Mouse (Mus musculus) embryonic fibroblast, embryonic 13.5 days (primary cell): ENCODE results near the gene Cacna1e. TPM values are rescaled to one million over a fixed set of nuclear protein-coding genes. Genes with fewer than 3 reads are reported as not detected.

Source experiments
- H3K27ac ChIP-seq: 2 replicates; pipeline ENCODE4 v1.5.1; 2012; ENCODE audit warnings: low read length, control low read depth, inconsistent platforms; ENCODE audit not compliant: insufficient read depth
- H3K4me1 ChIP-seq: 2 replicates; pipeline ENCODE4 v1.6.1; 2011; ENCODE audit warnings: low read length; ENCODE audit not compliant: control insufficient read depth, insufficient read depth
- H3K4me3 ChIP-seq: 2 replicates; pipeline ENCODE4 v1.5.1; 2011; ENCODE audit warnings: mild to moderate bottlenecking, control low read depth, low read length; ENCODE audit not compliant: insufficient read depth
- CTCF ChIP-seq: IDR thresholded peaks from 2 replicates; pipeline ENCODE4 v1.5.1; 2011; ENCODE audit warnings: mild to moderate bottlenecking, control low read depth, low read length, moderate library complexity, borderline replicate concordance; ENCODE audit not compliant: insufficient read depth
- POLR2A ChIP-seq: IDR thresholded peaks from 2 replicates; pipeline ENCODE4 v1.6.1; 2011; ENCODE audit warnings: low read depth, mild to moderate bottlenecking, control low read depth, low read length, moderate library complexity
- polyA plus RNA-seq: library from polyadenylated mRNA; stranded (reverse); fragments of >200 nt; gene quantifications from 2 replicates; pipeline ENCODE4 v1.2.4, GENCODE M21; 2011; ENCODE audit warnings: low read depth; ENCODE audit not compliant: missing spikeins, insufficient read length

The Cacna1e gene
- polyA plus RNA-seq, 1 experiment: not detected

DNA sequence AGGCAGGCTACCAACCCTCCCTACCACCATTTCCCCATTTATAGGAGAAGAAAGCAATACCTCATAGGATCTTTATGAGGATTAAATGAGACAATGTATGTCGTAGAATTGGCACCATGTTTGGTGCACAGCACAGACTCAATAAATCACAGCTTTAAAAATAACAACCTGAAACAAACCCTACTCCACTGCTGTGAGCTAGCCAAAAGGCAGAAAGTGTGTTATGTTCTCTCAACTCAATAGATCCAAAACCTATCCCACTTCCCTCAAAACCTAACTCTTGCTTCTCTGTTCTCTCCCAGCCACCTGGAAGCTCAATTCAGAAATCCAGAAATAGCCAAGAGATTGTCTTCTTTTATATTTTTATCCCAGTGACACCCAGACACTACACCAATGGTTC, 331.2 kb downstream of the Cacna1e start:
- TF ChIP-seq POLR2A (no peak), CTCF (no peak)

DNA sequence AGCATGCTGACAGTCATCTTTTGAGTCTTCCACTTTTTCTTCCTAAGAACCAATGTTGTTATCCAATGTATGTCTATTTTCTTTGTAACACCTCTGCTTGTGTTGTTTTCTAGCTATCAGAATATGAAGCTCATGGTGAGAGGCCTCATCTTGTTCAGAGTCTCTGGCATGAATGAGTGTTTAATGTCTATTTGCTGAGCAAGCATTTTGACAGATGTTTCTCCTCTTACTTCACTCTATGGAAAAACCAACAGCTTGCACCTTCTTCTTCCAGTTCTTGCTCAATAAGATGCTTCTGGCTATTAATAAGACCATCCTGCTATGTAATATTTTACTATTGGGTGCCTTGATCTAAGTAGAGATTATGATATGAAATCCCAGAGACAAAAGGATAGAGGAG, 346.9 kb downstream of the Cacna1e start:
- Histone ChIP-seq H3K4me3 (no peak overlapping the region), H3K4me1 (no peaks in the 10 kb centered on the region), H3K27ac (no peak overlapping the region)
- TF ChIP-seq POLR2A (no peak), CTCF (no peak)

More for the DNA sequence above, 331.2 kb downstream of the Cacna1e start:
- Histone ChIP-seq H3K4me3 (no peak overlapping the region), H3K4me1 (no peaks in the 10 kb centered on the region), H3K27ac (no peak overlapping the region)

DNA sequence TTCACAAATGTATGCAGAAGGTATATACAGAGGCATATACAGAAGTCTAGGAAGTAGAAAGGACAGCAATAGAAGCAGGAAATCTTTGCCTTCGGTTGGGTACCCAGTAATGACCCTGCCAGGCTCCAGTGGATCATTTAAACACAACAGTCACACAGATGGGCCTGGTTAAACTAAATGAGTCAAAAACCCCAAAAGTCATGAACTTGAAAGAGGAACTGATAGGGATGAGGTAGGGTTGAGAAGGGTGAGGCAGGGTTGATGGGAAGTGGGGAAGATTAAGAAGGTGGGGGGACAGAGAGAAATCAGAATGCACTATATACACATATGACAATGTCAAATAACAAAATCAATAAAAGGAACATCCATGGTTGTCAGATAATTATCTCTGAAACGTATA, 347.5 kb downstream of the Cacna1e start:
- no peak for TF ChIP-seq POLR2A
- no peak for TF ChIP-seq CTCF
- Histone ChIP-seq H3K27ac (no peak overlapping the region), H3K4me3 (no peak overlapping the region), H3K4me1 (no peaks in the 10 kb centered on the region)

DNA sequence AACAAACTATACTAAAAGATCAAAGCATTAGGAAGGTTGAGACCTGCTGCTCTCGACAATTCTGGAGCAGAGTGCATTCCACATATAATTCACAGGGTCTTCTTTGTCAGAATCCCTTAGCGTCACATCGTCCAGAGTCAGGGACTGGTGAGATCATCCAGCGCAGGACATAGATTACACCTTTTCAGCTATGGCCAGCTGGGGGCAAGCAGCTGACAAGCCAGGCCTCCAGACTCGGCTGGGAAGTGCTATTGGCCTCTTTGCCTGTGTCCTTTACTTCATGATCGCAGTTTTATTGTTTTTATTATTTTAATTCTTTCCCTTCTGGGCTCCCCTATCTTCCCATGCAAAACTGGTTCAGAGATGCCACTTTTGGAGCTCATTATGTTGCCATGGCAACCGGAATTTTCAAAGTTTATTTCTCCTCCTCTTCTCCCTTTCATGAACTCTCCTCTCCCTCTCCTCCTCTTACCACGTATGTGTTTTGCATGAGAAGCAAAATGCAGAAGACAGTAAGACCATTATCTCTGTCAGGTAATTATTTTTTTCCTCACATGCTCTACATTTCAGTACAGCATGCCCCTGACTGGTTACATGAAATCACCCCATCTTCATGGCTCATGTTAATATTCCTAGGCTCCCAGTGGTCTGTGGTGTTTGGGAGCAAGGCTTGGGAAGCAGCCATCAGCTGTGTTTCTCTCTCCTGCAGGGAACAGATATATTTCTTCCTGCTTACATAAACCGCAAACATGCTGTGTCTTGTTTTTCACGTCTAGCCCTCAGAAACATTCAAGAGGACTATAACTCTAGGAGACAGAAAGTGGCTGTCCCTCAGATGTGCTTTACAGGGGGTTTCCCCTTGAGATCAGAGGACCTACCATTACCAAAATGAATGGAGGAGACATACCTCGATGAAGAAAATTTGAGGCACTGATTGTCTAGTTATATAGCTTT, 351.0 kb downstream of the Cacna1e start:
- H3K27ac ChIP-seq: no peak overlapping the region
- no peaks in the 10 kb centered on the region for H3K4me1 ChIP-seq
- TF ChIP-seq CTCF (no peak), POLR2A (no peak)
- H3K4me3 ChIP-seq: no peak overlapping the region

DNA sequence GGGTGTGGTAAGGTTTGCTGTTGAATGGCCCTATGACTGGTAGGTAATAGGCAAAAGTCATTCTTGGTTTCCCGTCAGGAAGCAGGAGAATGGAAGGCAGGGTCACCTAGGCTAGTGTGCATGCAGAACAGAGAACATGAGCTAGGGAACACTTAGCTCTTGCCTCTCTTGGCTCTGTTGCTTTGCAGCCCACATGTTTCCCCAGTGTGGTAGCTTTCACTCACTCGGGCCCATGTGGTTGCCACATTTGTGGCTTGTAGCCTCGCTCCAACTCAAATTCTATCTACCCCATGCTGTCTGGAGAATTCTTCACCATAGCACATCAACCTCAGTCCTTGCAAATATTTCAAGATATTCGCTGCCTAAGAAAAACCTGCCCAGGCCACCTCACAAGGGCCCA, 354.6 kb downstream of the Cacna1e start:
- H3K4me1 ChIP-seq: no peaks in the 10 kb centered on the region
- no peak for TF ChIP-seq CTCF
- no peak for TF ChIP-seq POLR2A
- H3K4me3 ChIP-seq: no peak overlapping the region
- no peak overlapping the region for H3K27ac ChIP-seq

DNA sequence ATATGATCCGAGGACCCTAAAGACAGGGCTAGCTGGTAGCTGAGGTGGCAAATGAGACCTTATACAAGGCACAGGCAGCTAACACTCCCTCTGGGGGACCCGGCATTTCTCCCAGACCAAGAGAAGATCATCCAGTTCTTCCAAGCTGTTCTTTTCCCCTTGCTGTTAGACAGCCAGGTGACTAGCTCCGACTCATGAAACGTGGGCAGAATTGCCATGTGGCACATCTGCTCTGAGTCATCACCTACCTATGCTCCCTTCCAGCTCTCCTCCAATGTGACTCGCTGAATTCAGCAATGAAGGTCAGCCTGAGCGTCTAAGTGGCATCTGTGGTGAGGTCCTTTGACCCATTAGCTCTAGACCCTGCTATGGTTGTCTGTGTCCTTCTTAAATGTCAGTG, 355.5 kb downstream of the Cacna1e start:
- no peaks in the 10 kb centered on the region for H3K4me1 ChIP-seq
- no peak overlapping the region for H3K27ac ChIP-seq

DNA sequence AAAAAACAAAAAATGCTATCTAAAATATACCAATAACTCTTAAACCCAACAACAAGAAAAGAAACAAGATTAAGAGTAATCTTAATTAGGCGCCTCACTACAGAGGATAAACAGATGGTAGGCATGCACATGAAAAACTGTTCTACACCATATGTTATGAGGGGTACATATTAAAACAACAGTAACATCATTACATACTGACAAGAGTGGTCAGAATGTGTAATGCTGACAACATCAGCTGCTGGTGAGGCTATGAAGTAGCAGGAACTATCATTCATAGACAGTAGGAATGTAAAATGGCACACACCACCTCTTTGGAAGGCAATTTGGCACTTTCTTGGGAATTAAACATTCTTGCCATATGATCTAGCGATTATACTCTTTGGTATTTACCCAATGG, 363.6 kb downstream of the Cacna1e start:
- H3K4me1 ChIP-seq: no peaks in the 10 kb centered on the region
- H3K4me3 ChIP-seq: no peak overlapping the region
- H3K27ac ChIP-seq: no peak overlapping the region
- TF ChIP-seq POLR2A: no peak
- no peak for TF ChIP-seq CTCF

More for the DNA sequence above, 355.5 kb downstream of the Cacna1e start:
- no peak for TF ChIP-seq CTCF
- TF ChIP-seq POLR2A: no peak
- no peak overlapping the region for H3K4me3 ChIP-seq

DNA sequence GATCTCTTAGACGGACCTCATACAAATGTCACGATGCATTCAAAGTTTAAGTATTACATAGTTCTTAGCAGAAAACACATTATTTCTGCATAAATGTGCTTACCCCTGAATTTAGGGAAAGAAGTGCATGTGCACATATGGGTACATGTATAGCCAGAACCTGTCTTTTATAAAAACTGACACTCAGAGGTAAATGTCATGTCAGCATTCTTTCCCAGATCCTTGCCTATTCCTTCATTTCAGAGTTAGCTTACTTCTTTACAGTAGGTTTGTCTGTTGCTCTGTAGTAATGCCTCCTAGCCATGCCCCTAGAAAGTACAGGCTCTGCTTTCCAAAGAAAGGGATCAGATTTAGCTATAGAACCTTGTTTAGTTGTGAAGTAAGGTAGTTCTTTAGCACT, 369.0 kb downstream of the Cacna1e start:
- no peak overlapping the region for H3K4me3 ChIP-seq
- H3K27ac ChIP-seq: no peak overlapping the region
- no peaks in the 10 kb centered on the region for H3K4me1 ChIP-seq
- TF ChIP-seq CTCF (no peak), POLR2A (no peak)

DNA sequence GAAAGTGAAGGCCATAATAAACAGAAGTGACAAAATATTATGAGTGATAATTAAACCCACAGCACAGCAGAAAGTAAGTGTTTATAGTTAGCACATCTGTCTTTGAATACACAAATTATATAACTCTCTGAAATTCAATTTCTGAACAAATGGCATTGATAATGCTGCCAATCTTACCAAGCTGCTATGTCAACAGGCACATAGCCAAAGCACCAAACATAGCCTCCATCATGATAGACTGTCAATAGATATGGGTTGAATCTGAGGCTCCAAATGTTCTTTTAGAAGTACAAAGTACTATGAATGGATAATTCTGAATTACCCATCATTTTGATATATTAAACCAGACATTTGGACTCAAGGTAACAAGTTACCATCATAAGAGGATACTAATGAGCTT, 372.6 kb downstream of the Cacna1e start:
- H3K27ac ChIP-seq: no peak overlapping the region
- H3K4me1 ChIP-seq: no peaks in the 10 kb centered on the region
- no peak for TF ChIP-seq POLR2A
- TF ChIP-seq CTCF: no peak
- no peak overlapping the region for H3K4me3 ChIP-seq

DNA sequence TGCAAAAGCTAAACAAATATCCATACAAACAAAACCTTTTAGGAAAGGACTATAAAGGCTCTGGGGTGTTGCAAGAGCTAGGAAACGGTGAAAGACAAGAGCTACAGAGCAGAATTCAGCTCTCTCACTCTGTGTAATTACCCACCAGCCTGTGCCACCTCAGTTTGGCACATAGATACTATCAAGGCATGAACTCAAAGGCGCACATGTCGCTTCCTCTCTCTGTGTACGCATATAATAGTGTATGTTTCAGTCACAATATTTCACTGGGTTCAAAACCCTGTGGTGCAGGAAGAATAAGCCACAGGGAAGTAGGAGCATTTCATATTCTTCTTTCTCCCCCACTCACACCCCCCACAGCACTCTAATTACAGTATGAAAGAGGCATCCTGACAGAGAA, 380.3 kb downstream of the Cacna1e start:
- no peaks in the 10 kb centered on the region for H3K4me1 ChIP-seq
- TF ChIP-seq POLR2A: no peak
- no peak overlapping the region for H3K27ac ChIP-seq
- H3K4me3 ChIP-seq: no peak overlapping the region
